Mouse (Mus musculus): ENCODE measurements around the gene Syce2.

Syce2 gene

DNA sequence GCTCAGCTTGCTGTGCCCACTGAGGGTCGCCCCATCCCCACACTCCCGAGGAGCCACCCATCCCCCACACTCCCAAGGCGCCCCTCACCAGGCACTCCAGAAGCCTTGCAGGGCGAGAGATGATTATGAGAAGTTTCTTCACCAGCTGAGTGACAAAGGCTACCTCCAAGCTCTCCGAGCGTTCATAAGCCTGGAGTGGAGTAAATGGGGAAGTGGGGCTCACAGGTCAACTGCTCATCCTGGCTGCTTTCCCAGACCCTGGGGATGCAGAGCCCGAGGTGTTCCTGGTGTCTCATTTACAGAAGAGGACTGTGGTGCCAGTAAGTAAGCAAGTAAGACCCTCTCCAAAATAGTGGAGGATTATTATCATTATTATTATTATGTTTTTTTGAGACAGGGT is 53.6 kb downstream of the Syce2 start:
- no peak for DNase-seq (ENCODE audit: extremely low spot score, low read depth, low spot score)

DNA sequence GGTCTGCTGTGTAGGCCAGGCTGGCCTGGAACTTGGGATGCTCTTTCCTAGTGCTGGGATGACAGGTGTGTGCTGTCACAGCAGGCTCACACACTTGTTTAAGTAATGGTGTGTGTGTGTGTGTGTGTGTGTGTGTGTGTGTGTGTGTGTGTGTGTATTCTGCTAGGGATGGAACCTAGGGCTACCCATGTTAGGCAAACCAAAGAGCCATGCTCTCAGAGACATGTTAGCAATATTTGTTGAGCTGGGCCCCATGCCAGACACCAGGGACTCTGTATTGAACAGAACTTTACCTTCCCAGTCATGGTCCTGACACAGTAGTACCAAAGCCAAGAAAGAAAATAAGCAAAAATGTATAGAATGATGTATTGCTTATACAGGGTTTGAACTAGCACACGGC is 55.6 kb downstream of the Syce2 start:
- DNase-seq (ENCODE audit: extremely low spot score, low read depth, low spot score) = no peak

DNA sequence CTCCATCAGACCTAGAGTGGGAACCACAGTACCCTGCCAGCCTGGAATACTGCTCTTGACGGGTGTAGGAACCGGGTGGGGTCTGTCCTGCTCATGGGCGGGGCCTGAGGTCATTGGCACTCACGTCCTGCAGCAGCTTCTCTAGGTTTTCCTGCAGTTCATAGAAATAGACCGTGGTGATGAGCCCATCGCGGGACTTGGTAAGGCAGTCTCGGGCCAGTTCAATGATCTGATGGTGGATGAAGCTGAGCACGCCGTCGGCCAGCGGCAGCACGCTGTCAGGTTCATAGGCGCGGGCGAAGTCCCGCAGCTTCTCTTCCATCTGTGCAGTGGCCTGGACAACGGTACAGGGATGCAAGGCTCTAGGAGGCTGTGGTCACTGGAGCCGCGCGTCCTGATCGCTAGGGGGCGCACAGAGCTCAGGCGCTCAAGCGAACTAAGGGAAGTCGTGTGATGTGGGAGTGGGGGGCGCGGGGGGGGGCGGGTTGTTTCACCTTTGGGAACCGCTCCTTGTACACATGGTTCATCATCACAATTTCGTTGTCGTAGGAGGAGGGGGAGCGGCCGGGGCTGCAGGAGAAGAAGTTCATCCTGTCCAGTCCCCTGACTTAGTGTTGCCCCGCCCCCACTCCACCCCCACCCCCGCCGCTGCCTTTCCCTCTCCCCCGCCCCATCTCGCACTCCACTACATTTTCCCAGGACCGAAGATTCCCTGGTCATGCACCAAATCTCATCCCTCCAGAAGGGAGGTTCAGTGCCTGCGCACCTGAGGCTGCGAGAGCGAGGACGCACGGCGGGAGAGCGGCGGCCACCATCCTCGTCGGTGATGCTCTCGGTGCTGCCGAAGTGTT is 56.8 kb downstream of the Syce2 start:
- no peak for DNase-seq (ENCODE audit: extremely low spot score, low read depth, low spot score)

DNA sequence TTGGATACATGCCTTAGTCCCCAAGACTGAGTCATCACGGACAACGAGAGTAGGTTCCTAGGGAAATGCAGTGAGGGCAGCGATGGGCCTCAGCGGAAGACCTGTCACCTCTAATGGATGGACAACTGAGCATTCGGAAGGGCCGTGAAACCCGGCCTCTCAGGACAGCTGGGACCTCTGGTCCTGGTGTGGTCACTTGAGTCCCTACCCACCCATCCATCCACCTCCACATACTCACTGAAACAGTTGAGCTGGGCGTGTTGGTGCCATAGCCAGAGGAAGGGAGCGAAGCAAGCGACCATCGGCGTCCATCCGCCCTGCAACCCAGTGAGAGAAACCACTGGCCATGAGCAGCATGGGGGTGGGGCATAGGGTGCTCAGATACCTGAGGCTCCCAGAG is 58.7 kb downstream of the Syce2 start:
- DNase-seq (ENCODE audit: extremely low spot score, low read depth, low spot score) = no peak

DNA sequence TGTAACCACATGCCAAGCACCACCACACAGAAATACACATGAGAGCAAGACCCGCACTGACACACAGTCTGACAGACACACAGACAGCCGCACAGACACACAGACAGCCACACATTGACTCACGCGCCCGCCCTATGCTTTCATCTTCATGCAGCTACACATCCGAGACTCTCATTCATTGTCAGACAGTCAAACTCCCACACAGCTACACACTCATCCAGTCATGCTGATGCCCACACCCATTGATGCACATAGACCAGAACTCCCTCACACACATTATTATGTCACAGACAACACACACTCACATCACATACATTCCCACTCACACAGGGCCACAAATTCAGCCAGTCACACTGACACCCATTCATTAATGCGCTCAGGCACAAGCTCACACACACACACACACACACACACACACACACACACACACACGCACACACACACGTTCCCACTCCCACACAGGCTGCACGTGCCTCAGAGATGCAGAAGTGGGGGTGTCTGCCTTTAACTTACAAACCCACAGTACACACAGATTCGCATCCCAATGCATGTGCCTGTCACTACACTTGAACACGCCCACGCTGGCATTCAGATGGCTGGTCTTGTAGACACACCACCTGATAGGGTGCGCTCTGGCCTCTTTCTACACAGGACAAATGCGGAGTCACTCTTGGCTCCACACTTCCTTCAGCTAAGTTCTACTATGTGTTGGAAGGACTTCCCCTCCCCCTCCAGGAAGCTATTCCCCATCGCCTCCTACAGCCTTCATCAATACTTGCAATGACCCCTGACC is 62.1 kb downstream of the Syce2 start:
- no peak for DNase-seq (ENCODE audit: extremely low spot score, low read depth, low spot score)

DNA sequence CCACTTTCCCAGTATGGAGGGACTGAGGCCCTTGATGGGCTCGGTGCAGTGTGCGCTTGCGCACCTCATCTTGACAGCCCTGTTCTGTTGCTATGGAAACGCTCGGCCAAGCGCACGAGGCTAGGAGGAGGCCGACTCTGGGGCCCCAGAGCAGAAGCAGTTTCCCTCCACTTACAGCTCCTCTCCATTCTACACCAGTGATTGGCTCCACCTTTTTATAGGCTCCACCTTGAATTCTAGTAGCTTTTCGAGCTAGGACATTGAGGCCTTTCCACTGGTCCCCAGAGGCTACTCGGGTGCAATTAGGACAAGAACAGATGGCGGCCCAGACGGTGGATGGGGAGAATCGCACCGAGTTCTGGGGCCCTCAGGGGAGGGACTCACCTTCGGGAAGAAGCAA is 62.9 kb downstream of the Syce2 start:
- DNase-seq (ENCODE audit: extremely low spot score, low read depth, low spot score) = no peak

DNA sequence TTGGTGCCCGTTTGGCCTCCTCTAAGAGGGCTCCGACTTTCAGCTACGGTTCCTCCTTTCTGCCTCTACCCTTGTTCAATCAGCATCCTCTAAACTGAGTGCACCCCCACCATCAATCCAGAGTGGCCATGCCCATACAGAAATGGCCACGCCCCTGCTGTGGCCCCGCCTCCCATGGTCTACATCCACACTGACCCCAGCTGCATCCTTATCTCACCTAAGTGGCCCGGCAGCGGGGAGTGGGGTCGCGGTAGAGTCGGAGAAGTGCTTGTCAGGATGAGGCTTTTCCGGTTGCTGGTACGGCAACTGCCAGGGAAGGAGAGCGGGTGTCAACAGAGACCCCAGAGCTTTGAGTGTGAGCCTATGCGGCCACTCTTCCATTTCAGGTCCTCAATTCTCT is 63.6 kb downstream of the Syce2 start:
- no peak for DNase-seq (ENCODE audit: extremely low spot score, low read depth, low spot score)

DNA sequence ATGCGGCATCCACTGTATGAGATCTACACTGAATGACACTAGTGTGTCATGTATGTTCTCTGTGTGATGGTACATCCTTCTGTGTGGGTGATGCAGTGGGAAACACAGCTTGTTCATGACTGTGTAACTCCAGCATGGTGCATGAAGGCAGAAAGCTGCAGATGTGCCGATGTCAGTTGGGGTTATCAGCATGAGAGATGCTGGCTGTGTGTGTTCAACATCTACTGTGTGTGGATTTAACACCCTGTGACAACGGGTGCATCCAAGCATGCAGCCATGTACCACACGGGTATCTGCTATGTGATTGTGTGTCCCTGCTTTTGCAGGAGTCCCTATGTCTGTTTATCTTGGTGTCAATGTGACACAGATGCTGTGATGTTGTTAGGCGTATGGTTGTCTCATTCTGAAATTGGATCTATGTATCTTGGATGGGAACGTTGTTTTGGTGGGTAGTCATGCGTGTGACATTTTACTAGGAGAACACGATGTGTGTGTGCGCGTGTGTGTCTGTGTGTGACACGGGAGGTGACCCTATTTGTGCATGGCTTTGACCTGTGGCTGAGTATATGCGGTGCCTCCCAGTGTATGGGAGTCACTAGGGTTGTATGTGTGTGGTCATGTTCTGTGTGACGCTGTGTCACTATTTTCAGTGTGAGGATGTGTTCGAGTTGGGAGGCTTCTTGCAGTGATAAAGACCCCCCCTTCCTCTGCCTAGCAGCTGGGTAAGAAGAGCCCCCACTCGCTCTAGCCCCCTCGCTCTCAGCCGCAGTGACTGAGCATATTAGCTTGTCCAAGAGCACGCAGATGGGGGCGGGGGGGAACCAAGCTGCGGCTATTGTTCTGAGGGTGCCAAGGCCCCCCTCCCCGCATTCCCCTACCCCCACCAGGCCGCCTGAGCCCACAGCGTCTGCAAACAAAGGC is 64.4 kb downstream of the Syce2 start:
- DNase-seq (ENCODE audit: extremely low spot score, low read depth, low spot score) = no peak

DNA sequence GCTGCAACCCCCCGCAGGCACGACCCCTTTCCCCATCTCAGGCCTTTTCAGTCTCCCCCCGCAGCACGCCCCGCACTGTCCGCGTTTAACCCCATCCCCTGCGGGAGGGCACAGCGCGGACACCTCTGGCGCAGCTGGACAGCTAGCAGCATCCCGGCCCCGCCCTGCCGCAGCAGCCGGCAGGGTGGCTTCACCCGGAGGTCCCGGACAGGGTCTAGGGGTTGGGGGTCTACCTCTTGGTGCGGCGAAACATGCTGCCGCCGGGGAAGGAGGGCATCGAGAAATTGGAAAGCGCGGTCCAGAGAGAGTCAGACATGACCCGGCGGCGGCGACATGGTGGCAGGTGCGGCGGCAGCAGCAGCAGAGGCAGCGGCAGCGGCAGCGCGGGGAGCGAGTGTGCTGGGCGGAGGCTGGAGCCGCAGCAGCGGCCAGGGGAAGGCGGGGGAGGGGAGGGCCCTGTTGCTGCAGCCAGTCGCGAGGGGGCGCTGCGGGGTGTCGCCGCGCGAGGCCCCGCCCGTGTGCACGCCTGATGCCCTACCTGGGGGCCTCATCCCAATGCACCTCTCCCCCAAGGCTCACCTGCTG is 65.1 kb downstream of the Syce2 start, which contains the start of gene Mast1:
Mast1 (minus strand) TSS at position 398 of the 585 bp plus-strand sequence.
- no peak for DNase-seq (ENCODE audit: extremely low spot score, low read depth, low spot score)
